Mouse (Mus musculus): ENCODE data around the gene Ccr6.

DNA sequence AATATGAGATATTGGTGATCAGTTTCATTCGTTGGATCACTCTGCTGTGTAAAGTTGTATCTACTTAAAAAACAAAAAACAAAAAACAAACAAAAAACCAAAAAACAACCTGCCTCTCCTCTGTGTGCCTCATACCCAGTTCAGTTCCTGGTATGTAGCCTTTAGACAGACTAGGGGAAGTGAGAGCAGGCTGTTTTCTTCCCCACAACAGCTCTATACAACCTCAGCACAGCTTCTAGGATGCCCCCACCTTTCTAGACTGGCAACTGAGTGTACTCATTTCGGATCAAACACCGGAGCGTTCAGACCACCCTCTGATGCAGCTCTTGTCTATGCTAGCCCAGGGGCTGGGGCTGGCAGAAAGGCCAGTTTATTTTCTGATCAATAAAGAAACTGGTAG lies 10.1 kb upstream of the Ccr6 start:
- TF ChIP-seq POLR2A (IDR thresholded peaks at IDR 0.05; ENCODE audit: control insufficient read depth, extremely low read depth, insufficient read depth, low read length, poor library complexity) (no peak), CTCF (IDR thresholded peaks at IDR 0.05; ENCODE audit: borderline replicate concordance, control insufficient read depth, extremely low read depth, insufficient read depth, low read length, poor library complexity) (no peak)
